Mouse (Mus musculus) heart, adult 2 months (tissue): ENCODE data around the gene 1700029I15Rik. TPM values are rescaled to one million over a fixed set of nuclear protein-coding genes. Genes with fewer than 3 reads are reported as not detected.
"Not testable (repeated sequence)": the region's sequence is repeated elsewhere in the genome, so short reads cannot be mapped to it uniquely, and the experiment has no call there.

Source experiments
- DNase-seq, 2 experiments: peaks; one replicate each; pipeline ENCODE4 v3.0.0; 2021
- H3K27ac ChIP-seq: fragments of 200-600 bp; 2 replicates; pipeline ENCODE4 v1.8.1; 2022
- H3K27me3 ChIP-seq: fragments of 200-500 bp; 2 replicates; pipeline ENCODE4 v1.6.1; 2012; ENCODE audit warnings: mild to moderate bottlenecking, low read length, inconsistent platforms, mixed read lengths; ENCODE audit not compliant: control insufficient read depth, insufficient read depth
- H3K36me3 ChIP-seq: fragments of 200-500 bp; 2 replicates; pipeline ENCODE4 v1.6.1; 2012; ENCODE audit warnings: low read length, inconsistent platforms; ENCODE audit not compliant: control insufficient read depth, insufficient read depth
- H3K4me1 ChIP-seq: fragments of 200-500 bp; 2 replicates; pipeline ENCODE4 v1.6.1; 2011; ENCODE audit warnings: low read length; ENCODE audit not compliant: control insufficient read depth, insufficient read depth
- H3K4me3 ChIP-seq: fragments of 200-600 bp; 2 replicates; pipeline ENCODE4 v1.8.1; 2022
- H3K79me2 ChIP-seq: fragments of 200-500 bp; replicated peaks from 2 replicates; pipeline ENCODE4 v1.6.1; 2012; ENCODE audit warnings: mild to moderate bottlenecking, inconsistent platforms, low read length, moderate library complexity, mixed read lengths; ENCODE audit not compliant: control insufficient read depth, insufficient read depth
- H3K9ac ChIP-seq: fragments of 200-500 bp; 2 replicates; pipeline ENCODE4 v1.6.1; 2012; ENCODE audit warnings: low read depth, mild to moderate bottlenecking, control low read depth, inconsistent platforms, low read length, mixed read lengths
- CTCF ChIP-seq: fragments of 200-600 bp; IDR thresholded peaks from 2 replicates; pipeline ENCODE4 v1.8.1; 2022; ENCODE audit warnings: antibody characterized with exemption, mild to moderate bottlenecking, moderate library complexity
- EP300 ChIP-seq: fragments of 200-500 bp; IDR thresholded peaks from 2 replicates; pipeline ENCODE4 v1.6.1; 2011; ENCODE audit warnings: low read depth, low read length, control low read depth; ENCODE audit not compliant: insufficient read depth
- POLR2A ChIP-seq: fragments of 200-500 bp; IDR thresholded peaks from 2 replicates; pipeline ENCODE4 v1.6.1; 2011; ENCODE audit warnings: mild to moderate bottlenecking, low read depth, low read length, control low read depth; ENCODE audit not compliant: insufficient read depth
- whole genome bisulfite sequencing: fragments of 180-500 bp; shearing (Covaris S2); methylation state at CpG from one replicate; pipeline ENCODE4 v1.1.7; 2018; 5-methylcytosine and 5-hydroxymethylcytosine counted together
- intact Hi-C: fragments of 180-260 bp; cut with DNase I; formaldehyde crosslinking; loops from one replicate; pipeline ENCODE4 v1.15.1; 2025
- polyA plus RNA-seq: library from polyadenylated mRNA; depleted of rRNA; stranded (reverse); fragments of >200 nt; gene quantifications from 2 replicates; pipeline ENCODE4 v1.2.3, GENCODE M21; 2012
- total RNA-seq, 2 experiments: library from RNA; stranded (reverse); gene quantifications; 2 replicates each; pipeline ENCODE4 v1.2.3; 2021

1700029I15Rik gene
- total and polyA plus RNA-seq, 3 experiments, result 0.63 to 2.8 (median 1.1) TPM

- Histone ChIP-seq H3K27ac (peak overlapping the region; percentile 23; the same call in 1 of the 2 replicates), H3K36me3 (no peaks in the 10 kb centered on the region), H3K79me2 (no peaks in the 10 kb centered on the region), H3K27me3 (no peaks in the 10 kb centered on the region), H3K9ac (peak overlapping the region; percentile 39), H3K4me3 (peak overlapping the region; percentile 16; the same call in 1 of the 2 replicates), H3K4me1 (peaks cover 2% of the 10 kb centered on the region; the same call in 1 of the 2 replicates)
- intact Hi-C loops, result loop anchor here (2.0 kb wide), 1 partner anchor 29 kb away; no protein-coding TSS in a partner anchor
- TF ChIP-seq CTCF, result no peak
- TF ChIP-seq EP300, result no peak
- TF ChIP-seq POLR2A, result no peak
- no peak for DNase-seq
- WGBS, result 37% methylated on average over 11 of the region's 11 CpGs
Measured at GRCm38 (mm10) chr2:92391703-92392317, 9.5 kb downstream of the 1700029I15Rik start.

DNA sequence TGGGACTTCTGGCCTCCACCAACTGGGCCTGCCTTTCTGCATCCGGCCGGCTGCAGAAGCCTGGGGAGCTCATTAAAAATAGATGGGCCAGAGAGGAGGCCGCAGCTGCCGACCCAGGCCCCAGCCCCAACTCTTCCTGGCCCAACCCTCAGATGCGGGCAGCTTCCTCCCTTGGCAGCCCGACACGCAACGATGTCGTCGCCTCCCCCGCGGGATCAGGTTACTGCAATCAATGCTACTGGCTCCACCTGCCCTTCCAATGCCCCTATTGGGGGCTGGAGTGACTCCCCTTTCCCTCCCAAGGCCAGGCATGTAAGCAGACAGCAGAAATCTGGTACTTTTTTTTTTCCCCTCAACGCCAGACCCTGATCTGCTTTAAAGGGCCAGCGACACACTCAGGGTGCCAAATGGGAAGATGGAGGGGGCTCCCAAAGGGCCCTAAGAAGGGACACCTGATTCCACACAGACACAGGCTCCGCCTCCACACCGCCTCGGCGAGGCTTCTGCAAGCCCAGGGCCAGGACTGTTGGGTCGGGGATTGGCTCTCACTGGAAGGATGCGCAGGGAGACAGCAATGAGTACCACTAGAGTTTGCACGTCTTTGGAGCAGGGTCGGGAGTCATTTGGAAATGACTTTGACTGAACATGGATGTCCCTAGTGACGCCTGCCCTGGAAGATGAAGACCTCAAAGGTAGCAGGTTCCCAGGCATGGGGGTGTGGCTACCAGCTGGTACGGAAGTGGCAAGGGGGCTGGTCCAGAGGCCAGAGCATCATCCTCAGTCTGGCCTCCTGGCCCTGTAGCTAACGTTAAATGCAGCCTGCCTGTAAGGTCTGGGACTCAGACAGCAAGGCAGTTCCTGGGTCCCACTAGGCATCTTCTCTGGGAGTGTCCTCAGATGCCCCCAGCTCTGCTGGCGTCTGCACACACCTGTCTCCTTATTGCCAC, 10.3 kb downstream of the 1700029I15Rik start:
- Histone ChIP-seq H3K36me3 (no peaks in the 10 kb centered on the region), H3K4me1 (peaks cover 2% of the 10 kb centered on the region; the same call in 1 of the 2 replicates), H3K79me2 (no peaks in the 10 kb centered on the region), H3K27ac (peak overlapping the region; percentile 23; the same call in 1 of the 2 replicates), H3K9ac (peak overlapping the region; percentile 39; the same call in 1 of the 2 replicates), H3K27me3 (no peaks in the 10 kb centered on the region), H3K4me3 (peak overlapping the region; percentile 16)
- DNase-seq, result no peak
- TF ChIP-seq CTCF, result no peak
- TF ChIP-seq POLR2A, result no peak
- TF ChIP-seq EP300, result no peak
- WGBS, result 10% methylated on average over 26 of the region's 26 CpGs
- intact Hi-C loops, result loop anchor here (2.0 kb wide), 1 partner anchor 28 kb away; no protein-coding TSS in a partner anchor

DNA sequence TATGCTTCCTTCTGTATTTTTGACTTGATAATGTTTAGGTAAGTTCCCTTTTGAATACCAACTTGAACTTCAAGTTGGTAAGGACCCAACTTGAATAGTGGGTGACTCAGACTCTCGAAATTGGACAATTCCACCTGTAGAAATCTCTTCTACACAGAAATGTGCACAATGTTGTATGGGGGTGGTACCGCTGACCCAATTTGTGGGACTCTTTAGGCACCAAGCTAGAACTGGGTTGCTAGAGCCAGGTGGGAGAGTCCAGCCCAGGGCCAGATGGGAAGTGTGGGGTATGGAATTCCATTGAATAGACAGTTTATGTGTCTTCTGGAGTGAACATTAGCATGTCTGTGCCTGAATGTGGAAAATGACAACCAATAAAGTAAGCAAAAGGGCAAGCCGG, 13.2 kb downstream of the 1700029I15Rik start:
- DNase-seq, result no peak
- Histone ChIP-seq H3K4me3 (no peak overlapping the region), H3K27me3 (no peaks in the 10 kb centered on the region), H3K27ac (no peak overlapping the region), H3K36me3 (no peaks in the 10 kb centered on the region), H3K79me2 (no peaks in the 10 kb centered on the region), H3K4me1 (no peaks in the 10 kb centered on the region), H3K9ac (no peak overlapping the region)
- WGBS, result 85% methylated on average over 3 of the region's 3 CpGs
- TF ChIP-seq POLR2A (no peak), EP300 (no peak), CTCF (no peak)
- intact Hi-C loops, result no loop called here

DNA sequence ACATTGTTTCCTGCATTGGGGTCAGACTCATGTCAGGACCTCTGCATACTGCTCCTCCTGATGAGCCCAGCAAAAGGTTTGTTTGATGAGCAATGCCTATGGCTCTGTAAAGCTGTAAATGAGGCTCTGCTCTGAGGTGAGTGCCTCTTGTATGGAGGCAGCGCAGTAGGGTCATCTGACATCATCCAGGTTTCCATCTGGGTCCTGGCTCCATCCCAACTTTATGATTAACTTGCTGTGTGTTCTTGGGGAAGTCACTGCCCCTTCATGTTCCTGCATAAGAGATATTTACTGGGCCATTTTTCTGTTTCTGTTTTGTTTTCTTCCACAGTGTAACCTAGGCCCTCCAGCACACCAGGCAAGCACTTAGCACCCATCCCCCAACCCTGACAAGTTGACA, 15.1 kb downstream of the 1700029I15Rik start:
- no peak for DNase-seq
- TF ChIP-seq CTCF (no peak), EP300 (no peak), POLR2A (no peak)
- no peaks in the 10 kb centered on the region for H3K79me2 ChIP-seq
- no peak overlapping the region for H3K9ac ChIP-seq
- intact Hi-C loops, result no loop called here
- no peaks in the 10 kb centered on the region for H3K36me3 ChIP-seq
- WGBS, result 60% methylated on average over 1 of the region's 1 CpGs
- 0 out of 2 replicates have a peak, but pooled peaks cover 1% of the 10 kb centered on the region for H3K27me3 ChIP-seq
- no peak overlapping the region for H3K4me3 ChIP-seq
- peaks cover 2% of the 10 kb centered on the region; the same call in 1 of the 2 replicates for H3K4me1 ChIP-seq
- no peak overlapping the region for H3K27ac ChIP-seq

- WGBS, result 91% methylated on average over 4 of the region's 4 CpGs
Measured at GRCm38 (mm10) chr2:92399877-92400276, 17.5 kb downstream of the 1700029I15Rik start.

More at GRCm38 (mm10) chr2:92399877-92400276, 17.5 kb downstream of the 1700029I15Rik start:
- H3K4me1 ChIP-seq, H3K36me3 ChIP-seq, intact Hi-C loops, H3K27me3 ChIP-seq, H3K79me2 ChIP-seq, DNase-seq, H3K9ac ChIP-seq, H3K27ac ChIP-seq, H3K4me3 ChIP-seq: not testable (repeated sequence)
